Mouse (Mus musculus) layer of hippocampus, postnatal 36 days (tissue): ENCODE results near the gene Herpud2. TPM values are rescaled to one million over a fixed set of nuclear protein-coding genes. Genes with fewer than 3 reads are reported as not detected.

Experiments
- DNase-seq, 2 experiments: peaks; one replicate each; pipeline ENCODE4 v3.0.0; 2022
- total RNA-seq, 2 experiments: library from RNA; stranded (reverse); gene quantifications; 2 replicates each; pipeline ENCODE4 v1.2.3; 2021

Gene Herpud2
- 10 to 100 TPM; 44.9 to 47.9 TPM for total RNA-seq

DNA sequence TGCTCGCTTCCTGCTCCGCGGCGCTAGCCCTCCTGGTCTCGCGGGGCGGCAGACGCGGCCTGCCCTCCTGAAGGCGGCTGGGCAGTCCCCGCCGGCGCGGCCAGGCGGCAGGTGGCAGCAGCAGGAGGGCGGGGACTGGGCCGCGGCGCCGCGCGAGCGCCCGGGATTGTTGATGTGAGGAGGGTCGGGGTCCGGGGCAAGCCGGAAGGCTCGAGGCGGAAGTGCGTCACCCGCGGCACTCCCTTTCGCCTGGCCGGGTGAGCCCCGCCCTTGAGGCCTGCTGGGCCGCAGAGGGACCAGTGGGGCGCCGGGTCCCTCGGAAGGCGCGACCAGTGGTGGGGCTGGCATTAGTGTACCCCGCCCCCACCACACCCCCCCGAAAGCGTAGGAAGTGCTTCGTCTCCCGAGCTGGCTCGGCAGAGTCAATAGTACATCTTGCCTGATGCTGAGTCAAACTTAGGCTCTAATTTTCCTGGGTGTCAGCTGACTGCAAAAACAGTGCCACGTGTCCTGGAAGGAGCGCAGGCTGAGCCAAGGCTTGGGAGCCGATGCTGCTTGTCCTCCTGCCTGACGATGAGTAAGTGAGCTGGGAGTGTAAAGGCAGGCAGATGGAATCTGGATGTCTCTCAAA, at the start of gene Herpud2:
TSS of gene Herpud2 (minus strand) at position 210 of the 631 bp plus-strand sequence.
- peak; percentile 91 for DNase-seq

DNA sequence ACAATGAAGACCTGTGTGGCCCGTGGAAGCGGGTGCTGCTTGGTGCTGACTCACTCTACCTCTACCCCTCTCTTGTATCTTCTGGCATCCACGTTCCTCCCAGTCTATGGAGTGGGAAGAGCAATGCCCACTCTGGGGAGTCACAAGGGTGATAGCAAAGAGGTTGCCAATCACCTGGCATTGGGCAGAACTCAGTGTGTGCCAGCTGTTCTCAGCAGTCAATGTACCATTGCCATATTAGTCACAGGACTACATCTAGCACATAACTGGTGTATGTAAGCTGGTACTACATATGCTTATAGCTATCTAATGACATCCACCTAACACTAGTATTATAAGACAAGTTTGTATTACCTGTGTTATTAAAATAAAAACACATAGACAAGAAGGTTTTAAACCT, 49.4 kb upstream of the Herpud2 start:
- no peak for DNase-seq

GRCm38 (mm10) chr9:25200148-25200547, 48.5 kb upstream of the Herpud2 start:
- DNase-seq = no peak

DNA sequence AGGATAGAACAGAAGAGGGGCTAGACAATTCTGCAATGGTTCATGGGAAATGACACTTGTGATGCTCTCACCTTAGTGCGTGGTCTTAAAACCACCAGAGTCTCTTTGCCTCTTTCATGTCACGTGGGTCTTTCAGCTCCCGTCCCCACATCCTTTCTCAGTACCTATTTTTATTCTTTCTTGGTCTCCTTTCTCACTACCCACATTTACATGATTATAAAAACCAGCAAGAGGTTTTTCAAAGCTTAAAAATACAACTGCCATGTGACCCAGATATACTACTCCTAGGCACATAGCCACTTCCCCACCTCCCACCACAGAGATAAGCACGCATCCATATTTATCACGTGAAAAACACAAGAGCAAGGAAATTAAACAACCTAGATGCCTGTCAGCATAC, 45.1 kb upstream of the Herpud2 start:
- DNase-seq = no peak

DNA sequence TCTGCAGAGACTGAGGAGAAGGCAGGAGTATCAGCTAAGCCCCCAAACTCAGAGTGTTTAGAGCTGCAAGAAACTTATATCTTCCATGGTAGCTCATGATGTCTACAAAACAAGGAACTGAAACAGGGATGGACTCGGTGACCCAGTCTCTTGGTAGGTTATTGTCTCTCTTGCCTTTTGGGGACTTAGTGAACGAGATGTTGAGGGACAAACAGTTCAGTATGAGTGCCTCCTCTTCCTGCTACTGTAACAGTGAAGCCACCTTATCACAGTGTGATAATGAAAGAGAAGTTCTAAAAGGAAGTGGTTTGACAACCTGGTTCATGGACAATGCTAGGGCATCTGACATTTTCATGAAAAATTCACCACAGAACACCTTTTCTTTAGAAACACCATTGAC, 40.0 kb upstream of the Herpud2 start:
- DNase-seq = no peak

- no peak for DNase-seq
Observed at GRCm38 (mm10) chr9:25186501-25186900, 34.9 kb upstream of the Herpud2 start.

DNA sequence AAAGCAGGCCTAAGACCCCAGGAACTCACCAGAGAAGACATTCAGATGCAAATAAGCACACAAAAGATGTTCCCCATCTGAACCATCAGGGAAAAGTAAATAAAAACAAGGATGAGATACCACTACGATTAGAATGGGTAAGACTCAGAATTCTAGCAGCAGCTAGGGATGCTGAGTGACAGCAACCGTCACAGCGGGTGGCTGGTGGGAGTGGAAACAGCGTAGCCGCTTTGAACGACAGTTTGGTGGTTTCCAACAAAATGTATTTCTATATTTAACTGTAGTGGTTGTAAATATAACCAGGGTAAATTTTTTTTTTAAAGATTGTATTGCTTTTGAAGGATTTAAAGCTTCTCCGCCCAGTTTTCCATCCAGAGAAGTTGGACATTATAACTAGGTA, 34.2 kb upstream of the Herpud2 start:
- no peak for DNase-seq

GRCm38 (mm10) chr9:25184606-25185005, 33.0 kb upstream of the Herpud2 start:
- no peak for DNase-seq

GRCm38 (mm10) chr9:25178066-25178465, 26.4 kb upstream of the Herpud2 start:
- no peak for DNase-seq

- no peak for DNase-seq
Observed at GRCm38 (mm10) chr9:25177201-25177600, 25.6 kb upstream of the Herpud2 start.

GRCm38 (mm10) chr9:25176562-25176961, 24.9 kb upstream of the Herpud2 start:
- DNase-seq = no peak

DNA sequence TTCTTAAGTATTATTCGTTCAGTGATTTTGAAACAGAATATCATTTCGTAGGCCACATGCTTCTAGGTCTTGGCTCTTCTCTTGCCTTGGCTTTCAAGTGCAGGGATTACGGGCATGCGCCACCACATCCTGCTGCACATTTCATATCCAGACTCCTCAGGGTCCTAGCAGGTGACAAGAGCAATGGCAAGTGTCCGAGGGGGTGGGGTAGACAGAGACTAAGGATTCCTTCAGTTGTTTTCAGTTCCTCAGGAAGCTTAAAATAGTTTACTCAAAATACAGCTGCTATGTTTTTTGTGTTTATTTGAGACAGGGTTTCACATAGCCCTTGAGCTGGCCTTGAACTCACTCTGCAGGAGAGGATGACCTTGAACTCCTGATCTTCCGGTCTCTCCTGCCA, 24.4 kb upstream of the Herpud2 start:
- DNase-seq = no peak

DNA sequence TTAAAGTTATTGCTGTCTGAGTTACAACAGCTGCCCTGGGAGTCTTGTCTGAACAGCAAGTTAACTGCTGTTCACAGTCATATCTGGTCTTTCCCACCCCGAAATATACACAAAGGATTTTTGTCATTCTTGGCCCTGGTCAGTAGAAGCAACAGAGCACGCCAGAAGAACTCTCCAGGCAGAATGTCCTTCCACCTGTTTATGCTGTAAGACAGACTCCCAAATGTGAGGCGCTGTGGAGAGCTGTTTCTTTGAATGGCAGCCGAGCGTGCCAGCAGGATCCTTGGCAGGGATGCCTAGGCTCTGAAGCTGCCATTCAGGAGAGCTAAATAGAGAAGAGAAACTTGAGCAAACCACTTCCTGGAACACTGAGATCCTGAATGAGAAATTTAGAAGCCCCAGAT, 23.4 kb upstream of the Herpud2 start:
- DNase-seq = peak; percentile 80 to 84

DNA sequence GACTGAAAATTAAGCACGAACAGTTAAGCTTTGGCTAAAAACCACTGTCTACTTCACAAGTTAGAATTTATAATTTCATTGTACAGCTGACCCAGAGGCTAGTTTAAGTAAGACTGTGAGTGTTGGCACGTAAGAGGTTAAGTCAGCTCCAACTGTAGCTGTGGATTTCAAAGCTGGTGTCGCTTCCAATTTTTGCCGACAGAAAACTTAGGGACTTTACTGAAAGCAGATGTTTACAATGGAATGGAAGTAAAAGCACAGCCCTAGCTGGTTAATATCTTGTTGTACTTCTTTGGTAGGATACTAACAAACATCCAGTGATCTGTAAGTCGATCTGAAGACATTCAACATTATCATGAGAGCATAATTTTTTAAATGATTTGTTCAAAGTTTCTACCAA, 23.0 kb upstream of the Herpud2 start:
- no peak for DNase-seq

DNA sequence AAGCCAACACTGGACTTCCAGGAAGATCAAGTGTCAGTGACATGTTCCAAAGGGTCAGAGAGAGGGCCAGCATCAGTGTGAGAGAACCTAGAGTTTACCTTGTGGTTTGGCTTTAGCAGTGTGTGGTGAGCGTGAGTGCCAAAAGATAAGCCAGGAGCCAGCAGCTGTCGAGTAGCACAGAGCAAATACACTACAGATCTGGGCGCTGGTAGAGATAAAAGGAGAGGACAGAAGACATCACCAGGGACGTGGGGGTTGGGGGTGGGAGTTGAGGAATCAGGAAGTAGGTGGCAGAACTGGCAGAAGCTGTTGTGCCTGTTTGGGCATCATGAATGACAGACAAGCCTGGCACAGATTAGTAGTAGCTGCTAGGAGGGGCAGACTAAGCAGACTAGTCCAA, 21.6 kb upstream of the Herpud2 start:
- DNase-seq = peak in 1 of 2 experiments; percentile 32

DNA sequence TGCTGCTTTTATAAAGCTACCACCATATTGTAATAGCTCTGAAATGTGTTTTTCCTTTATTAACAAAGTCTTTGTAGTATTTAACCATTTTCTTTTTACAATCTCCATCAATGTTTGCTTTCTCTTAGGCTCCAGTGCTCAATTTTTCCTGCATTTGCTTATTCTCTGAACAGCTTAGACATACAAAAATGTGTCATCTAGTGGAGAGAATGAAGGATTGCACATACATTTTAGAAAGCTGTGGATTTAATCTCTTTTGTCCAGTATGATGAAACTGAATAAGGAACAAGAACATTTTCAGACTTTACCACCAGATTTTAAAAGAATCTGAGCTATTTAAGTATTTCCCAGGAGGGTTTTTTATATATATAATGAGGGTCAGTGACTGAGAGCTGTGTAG, 18.0 kb upstream of the Herpud2 start:
- DNase-seq = no peak

GRCm38 (mm10) chr9:25167458-25168084, 16.0 kb upstream of the Herpud2 start:
- DNase-seq = peak; percentile 72 to 74

DNA sequence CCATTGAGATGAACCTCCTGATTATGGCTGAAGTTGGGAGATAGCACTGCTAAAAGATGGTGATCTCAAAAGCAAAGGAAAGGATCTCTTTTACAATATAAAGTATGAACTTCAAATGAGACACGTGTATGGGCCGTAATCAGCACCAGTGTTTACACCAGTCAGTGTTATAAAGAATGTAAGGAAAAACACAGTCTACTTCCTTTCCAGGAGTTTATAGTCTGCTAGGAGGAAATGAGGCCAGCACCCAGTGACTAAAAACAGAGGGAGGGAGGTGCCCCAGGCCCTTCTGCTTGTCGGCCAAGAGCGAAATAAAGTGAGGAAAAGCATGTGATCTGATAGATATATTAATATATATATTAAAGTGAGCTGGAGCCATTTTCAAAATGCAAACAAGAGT, 6.6 kb upstream of the Herpud2 start:
- no peak for DNase-seq

- DNase-seq = no peak
Observed at GRCm38 (mm10) chr9:25156377-25156776, 4.8 kb upstream of the Herpud2 start.

- DNase-seq = no peak
Observed at GRCm38 (mm10) chr9:25153066-25153465, 1.4 kb upstream of the Herpud2 start.

- DNase-seq = no peak
Observed at GRCm38 (mm10) chr9:25152457-25152856, 837 bp upstream of the Herpud2 start.

GRCm38 (mm10) chr9:25150791-25151610, 619 bp downstream of the Herpud2 start:
- DNase-seq = peak; percentile 64 to 66

DNA sequence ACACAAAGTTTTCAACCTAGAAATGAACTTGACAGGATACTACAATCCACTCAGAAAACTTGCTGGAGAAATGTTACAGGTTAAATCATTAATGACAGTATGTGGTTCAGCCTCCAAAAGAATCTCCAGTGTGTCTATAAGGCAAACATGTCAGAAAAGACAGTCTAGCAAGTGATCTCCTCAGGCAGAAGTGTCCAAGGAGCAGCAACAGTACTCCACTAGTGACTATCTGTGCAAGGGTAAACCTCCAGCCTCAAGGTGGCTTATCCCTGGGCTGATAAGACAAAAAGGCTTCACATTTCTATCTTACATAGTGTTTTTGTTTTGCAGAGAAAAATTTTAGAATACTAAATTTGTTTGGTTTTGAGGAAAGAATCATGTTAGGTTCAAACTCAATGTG, 2.9 kb downstream of the Herpud2 start:
- no peak for DNase-seq

GRCm38 (mm10) chr9:25145925-25146324, 5.7 kb downstream of the Herpud2 start:
- no peak for DNase-seq
